Mouse (Mus musculus) lung, adult 2 months (tissue): ENCODE results near the gene Mdh2. TPM values are rescaled to one million over a fixed set of nuclear protein-coding genes. Genes with fewer than 3 reads are reported as not detected.
A peak's percentile ranks its signal among the peaks of the same experiment; 100 is the strongest.

ENCODE experiments used
- DNase-seq: peaks from one replicate; pipeline ENCODE4 v3.0.0; 2022
- H3K4me1 ChIP-seq: fragments of 200-500 bp; 2 replicates; pipeline ENCODE4 v1.6.1; 2011; ENCODE audit warnings: low read length; ENCODE audit not compliant: control insufficient read depth, insufficient read depth
- H3K4me3 ChIP-seq: fragments of 200-500 bp; replicated peaks from 2 replicates; pipeline ENCODE3; 2011; ENCODE audit warnings: low read depth, mild to moderate bottlenecking, control low read depth, low read length; ENCODE audit errors: extremely low read depth
- CTCF ChIP-seq: fragments of 200-500 bp; IDR thresholded peaks from 2 replicates; pipeline ENCODE4 v1.5.1; 2011; ENCODE audit warnings: mild to moderate bottlenecking, low read length, control low read depth; ENCODE audit not compliant: insufficient read depth
- POLR2A ChIP-seq: fragments of 200-500 bp; IDR thresholded peaks from 2 replicates; pipeline ENCODE4 v1.6.1; 2011; ENCODE audit warnings: low read depth, mild to moderate bottlenecking, control low read depth, low read length, borderline replicate concordance; ENCODE audit errors: extremely low read depth
- WGBS: fragments of 180-500 bp; shearing (Covaris S2); methylation state at CpG from one replicate; pipeline ENCODE4 v1.1.7; 2018; 5-methylcytosine and 5-hydroxymethylcytosine counted together
- polyA plus RNA-seq: library from polyadenylated mRNA; depleted of rRNA; stranded (reverse); fragments of >200 nt; gene quantifications from 2 replicates; pipeline ENCODE4 v1.2.3, GENCODE M21; 2012; rRNA removed

The Mdh2 gene
- polyA plus RNA-seq, 1 experiment, result 344 TPM

DNA sequence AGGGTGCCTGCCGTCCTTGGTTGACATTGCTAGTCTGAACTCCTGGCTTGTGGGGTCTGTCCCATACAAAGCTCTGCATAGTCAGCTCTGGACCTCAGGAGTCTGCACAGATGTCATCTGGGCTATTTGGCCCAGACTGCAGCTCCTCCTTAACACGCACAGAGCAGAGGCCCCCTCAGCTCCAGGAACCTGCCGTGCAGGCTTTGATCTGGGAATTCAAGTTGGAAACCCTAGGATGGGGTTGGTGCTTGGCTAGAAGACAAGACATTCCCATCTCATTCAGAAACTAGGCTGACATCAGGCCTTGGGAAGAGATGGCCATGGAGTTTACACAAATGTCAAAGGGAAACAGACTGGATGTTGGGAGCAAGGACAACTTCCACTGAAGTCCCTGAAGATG lies 46.2 kb downstream of the Mdh2 start:
- 47% methylated on average over 3 of the region's 3 CpGs for WGBS
- Histone ChIP-seq H3K4me3 (no peak overlapping the region), H3K4me1 (no peaks in the 10 kb centered on the region)
- DNase-seq, result no peak
- TF ChIP-seq CTCF (no peak), POLR2A (no peak)

DNA sequence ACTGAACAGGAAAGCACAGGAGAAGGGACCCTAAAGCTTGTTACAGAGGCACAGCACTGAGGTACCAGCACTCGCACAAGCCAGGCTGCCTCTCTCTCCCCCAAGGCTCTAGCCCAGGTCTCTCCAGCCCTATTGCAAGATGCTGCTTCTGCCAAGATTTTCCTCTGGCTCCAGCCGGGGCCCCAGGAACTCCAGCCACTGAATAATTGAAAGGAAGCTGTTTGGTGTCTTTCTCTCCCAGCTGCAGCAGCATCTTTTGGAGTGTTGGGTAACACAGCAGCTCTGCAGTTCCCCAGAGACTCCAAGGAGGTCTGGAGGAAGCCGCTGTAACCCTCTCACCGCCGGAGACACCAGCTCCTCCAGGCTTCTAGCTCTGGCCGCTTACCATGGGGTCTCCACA lies 47.9 kb downstream of the Mdh2 start:
- DNase-seq, result no peak
- no peaks in the 10 kb centered on the region for H3K4me1 ChIP-seq
- no peak for TF ChIP-seq CTCF
- TF ChIP-seq POLR2A, result no peak
- WGBS, result 31% methylated on average over 6 of the region's 6 CpGs
- no peak overlapping the region for H3K4me3 ChIP-seq

DNA sequence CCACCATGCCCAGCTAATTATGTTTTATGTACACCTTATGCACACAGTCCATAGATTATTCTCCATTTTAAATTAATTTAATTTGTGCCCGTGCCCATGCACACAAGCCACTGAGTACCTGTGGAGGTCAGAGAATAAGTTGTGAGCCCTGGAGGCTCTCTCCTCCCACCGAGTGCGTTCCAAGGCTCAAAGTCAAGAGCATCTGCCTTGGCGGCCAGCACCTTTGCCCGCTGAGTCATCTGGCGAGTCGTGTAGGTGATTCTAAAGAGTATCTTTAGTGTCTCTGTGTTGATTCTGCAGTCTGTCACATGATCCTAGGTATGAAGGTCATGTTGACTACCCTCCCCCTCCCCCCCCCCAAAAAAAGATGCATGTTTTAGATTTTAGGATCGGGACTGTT lies 51.1 kb downstream of the Mdh2 start:
- WGBS, result 72% methylated on average over 8 of the region's 8 CpGs
- DNase-seq, result no peak

DNA sequence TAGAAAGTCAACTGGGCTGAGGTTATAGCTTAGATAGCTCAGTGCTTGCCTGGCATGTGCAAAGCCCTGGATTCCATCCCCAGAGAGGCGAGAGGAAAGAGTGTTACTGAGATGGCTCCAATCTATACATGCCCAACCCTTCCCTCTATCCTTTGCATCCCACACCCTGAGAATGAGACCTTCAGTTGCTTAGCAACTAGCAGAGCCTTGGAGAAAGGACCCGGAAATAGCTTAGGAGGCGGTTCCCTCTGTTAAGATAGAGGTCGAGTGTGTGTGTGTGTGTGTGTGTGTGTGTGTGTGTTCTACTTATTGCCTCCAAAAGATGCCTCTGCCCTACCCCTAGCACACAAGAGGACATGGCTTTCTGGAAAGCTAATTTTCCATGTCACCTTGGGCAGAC lies 54.4 kb downstream of the Mdh2 start:
- TF ChIP-seq CTCF (no peak), POLR2A (no peak)
- Histone ChIP-seq H3K4me1 (no peaks in the 10 kb centered on the region), H3K4me3 (no peak overlapping the region)
- WGBS, result 26% methylated on average over 4 of the region's 4 CpGs
- DNase-seq, result no peak

More for the DNA sequence above, 51.1 kb downstream of the Mdh2 start:
- TF ChIP-seq CTCF (no peak), POLR2A (no peak)
- H3K4me1 ChIP-seq, result no peaks in the 10 kb centered on the region
- H3K4me3 ChIP-seq, result no peak overlapping the region

DNA sequence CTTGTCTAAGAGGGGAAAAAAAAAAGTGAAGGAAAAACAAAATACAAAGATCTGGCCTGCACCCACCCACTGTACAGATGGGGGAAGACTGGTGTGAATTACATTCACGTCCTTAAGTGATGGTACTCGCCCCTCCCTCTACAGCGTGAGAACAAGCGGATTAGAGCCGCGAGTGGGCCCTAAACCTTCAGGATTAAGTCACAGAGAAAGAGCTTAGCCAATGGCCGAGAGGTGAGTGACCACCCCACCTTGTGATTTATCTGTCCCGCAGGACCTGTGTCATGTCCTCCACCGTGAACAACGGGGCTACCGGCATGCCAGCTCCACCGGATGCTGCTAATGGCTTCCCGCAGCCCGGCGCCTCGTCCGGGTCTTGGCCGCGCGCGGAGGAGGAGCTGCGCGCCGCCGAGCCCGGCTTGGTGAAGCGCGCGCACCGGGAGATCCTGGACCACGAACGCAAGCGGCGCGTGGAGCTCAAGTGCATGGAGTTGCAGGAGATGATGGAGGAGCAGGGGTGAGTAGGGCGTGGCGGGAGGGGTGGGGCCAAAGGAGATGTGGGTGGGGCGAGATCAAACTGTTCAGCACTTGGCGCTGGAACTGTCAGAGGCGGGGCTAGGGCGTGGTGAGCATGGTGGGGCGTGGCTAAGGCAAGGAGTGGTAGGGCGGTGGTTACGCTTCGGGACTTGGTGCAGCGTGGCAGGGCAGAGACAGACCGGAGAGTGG lies 56.6 kb downstream of the Mdh2 start:
- 1% methylated on average over 47 of the region's 47 CpGs for WGBS
- peak; percentile 8 for DNase-seq

DNA sequence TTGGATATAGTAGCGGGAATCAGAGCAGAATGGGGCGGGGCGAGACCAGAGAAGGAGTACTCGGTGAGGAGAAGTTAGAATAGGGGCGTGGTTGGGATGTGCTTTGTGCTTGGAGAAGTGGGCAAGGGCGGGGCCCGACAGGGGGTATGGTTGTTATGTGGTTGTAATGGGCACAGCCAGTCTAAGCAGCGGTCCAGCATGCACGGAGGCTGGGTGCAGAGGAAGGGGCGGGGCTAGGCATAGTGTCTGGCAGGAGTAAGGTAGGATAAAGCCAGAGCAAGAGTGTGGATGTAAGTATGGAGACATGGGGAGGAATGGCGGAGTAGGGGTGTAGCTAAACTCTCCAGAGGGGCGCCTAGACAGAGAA lies 57.2 kb downstream of the Mdh2 start:
- H3K4me1 ChIP-seq, result no peaks in the 10 kb centered on the region
- no peak for TF ChIP-seq POLR2A
- no peak for TF ChIP-seq CTCF
- WGBS, result 2% methylated on average over 12 of the region's 12 CpGs
- no peak overlapping the region for H3K4me3 ChIP-seq
- no peak for DNase-seq

More for the DNA sequence above, 56.6 kb downstream of the Mdh2 start:
- TF ChIP-seq CTCF (no peak), POLR2A (no peak)
- H3K4me1 ChIP-seq, result no peaks in the 10 kb centered on the region
- no peak overlapping the region for H3K4me3 ChIP-seq

DNA sequence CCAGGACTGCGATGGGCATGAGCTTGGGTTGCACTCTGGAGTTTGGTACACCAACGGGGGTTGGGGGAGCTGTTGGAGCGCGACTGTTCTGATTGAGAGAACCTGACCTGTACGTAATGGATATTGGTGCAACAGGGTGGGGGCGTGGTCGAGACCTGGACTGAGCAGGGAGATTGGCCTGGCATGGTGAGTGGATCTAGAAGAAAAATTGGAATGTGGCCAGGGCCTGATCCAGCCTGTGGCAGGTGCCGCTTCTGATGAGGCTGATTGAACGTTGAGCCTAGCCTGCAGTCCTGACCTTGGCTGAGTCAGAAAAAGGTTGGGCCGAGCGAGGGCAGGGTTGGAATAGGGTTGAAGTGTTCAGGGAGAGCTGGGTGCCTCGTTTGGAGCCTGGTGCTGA lies 57.7 kb downstream of the Mdh2 start:
- TF ChIP-seq POLR2A, result no peak
- no peak for TF ChIP-seq CTCF
- WGBS, result 23% methylated on average over 12 of the region's 12 CpGs
- DNase-seq, result no peak
- no peak overlapping the region for H3K4me3 ChIP-seq
- no peaks in the 10 kb centered on the region for H3K4me1 ChIP-seq

Other genes starting within 250 kb of the Mdh2 start
- gene Hip1, start 233.4 kb upstream of the Mdh2 start, polyA plus RNA-seq, result 53.8 and 66.9 TPM in 2 replicates
- not detected in 2 replicates for gene Ccl26, start 214.9 kb upstream of the Mdh2 start, polyA plus RNA-seq
- 1.6 and 1.8 TPM in 2 replicates for gene Ccl24, start 205.4 kb upstream of the Mdh2 start, polyA plus RNA-seq
- 39.9 and 50.7 TPM in 2 replicates for gene Rhbdd2, start 145.9 kb upstream of the Mdh2 start, polyA plus RNA-seq
- gene Por, start 108.4 kb upstream of the Mdh2 start, polyA plus RNA-seq, result 487 and 521 TPM in 2 replicates
- 24.6 and 31.0 TPM in 2 replicates for gene Tmem120a, start 34.0 kb upstream of the Mdh2 start, polyA plus RNA-seq
- gene Styxl1, start 95 bp upstream of the Mdh2 start, polyA plus RNA-seq, result 1.1 and 1.4 TPM in 2 replicates
- gene Srrm3, start 28.4 kb downstream of the Mdh2 start, polyA plus RNA-seq, result 0.06 and 0.14 TPM in 2 replicates
- 541 and 589 TPM in 2 replicates for gene Hspb1, start 109.4 kb downstream of the Mdh2 start, polyA plus RNA-seq
- gene Ywhag, start 156.1 kb downstream of the Mdh2 start, polyA plus RNA-seq, result 66.2 and 80.3 TPM in 2 replicates
- 3.6 and 3.9 TPM in 2 replicates for gene Ssc4d, start 196.1 kb downstream of the Mdh2 start, polyA plus RNA-seq
- gene Zp3, start 201.6 kb downstream of the Mdh2 start, polyA plus RNA-seq, result 0.08 TPM in 1 of 2 replicates, not detected in the other
- 23.9 and 29.9 TPM in 2 replicates for gene Dtx2, start 216.3 kb downstream of the Mdh2 start, polyA plus RNA-seq